Mouse (Mus musculus) heart, embryonic 16.5 days (tissue): ENCODE data around the gene Lrrc7. TPM values are rescaled to one million over a fixed set of nuclear protein-coding genes. Genes with fewer than 3 reads are reported as not detected.

Experiments used
- ATAC-seq: fragments of 200-750 bp; cut with Nextera tagmentation; replicated peaks from 2 replicates; pipeline ENCODE4 v1.8.0; 2017; ENCODE audit warnings: moderate number of reproducible peaks; ENCODE audit not compliant: insufficient read depth, low FRiP score; ENCODE audit errors: extremely low read depth
- H3K27ac ChIP-seq: fragments of 300-500 bp; sonication (generic); 2 replicates; pipeline ENCODE4 v1.5.1; 2014; ENCODE audit warnings: mild to moderate bottlenecking, low read length, control low read depth, moderate library complexity
- H3K27me3 ChIP-seq: fragments of 300-500 bp; sonication (generic); 2 replicates; pipeline ENCODE4 v1.6.1; 2014; ENCODE audit warnings: low read length, mixed read lengths; ENCODE audit not compliant: control insufficient read depth, insufficient read depth
- H3K36me3 ChIP-seq: fragments of 300-500 bp; sonication (generic); 2 replicates; pipeline ENCODE4 v1.6.1; 2014; ENCODE audit not compliant: control insufficient read depth, insufficient read depth
- H3K4me1 ChIP-seq: fragments of 300-500 bp; sonication (generic); 2 replicates; pipeline ENCODE4 v1.6.1; 2014; ENCODE audit warnings: low read length, mixed read lengths; ENCODE audit not compliant: control insufficient read depth, insufficient read depth
- H3K4me2 ChIP-seq: fragments of 300-500 bp; sonication (generic); 2 replicates; pipeline ENCODE4 v1.6.1; 2014; ENCODE audit warnings: low read depth, mild to moderate bottlenecking, control low read depth, low read length
- H3K4me3 ChIP-seq: fragments of 300-500 bp; sonication (generic); 2 replicates; pipeline ENCODE4 v1.5.1; 2014; ENCODE audit warnings: mild to moderate bottlenecking, control low read depth, low read length
- H3K9ac ChIP-seq: fragments of 300-500 bp; sonication (generic); 2 replicates; pipeline ENCODE4 v1.6.1; 2014; ENCODE audit warnings: low read length, control low read depth
- H3K9me3 ChIP-seq: fragments of 300-500 bp; sonication (generic); replicated peaks from 2 replicates; pipeline ENCODE4 v1.6.1; 2016; ENCODE audit warnings: low read length; ENCODE audit not compliant: control insufficient read depth
- WGBS: fragments of 180-500 bp; shearing (Covaris S2); extraction: QIAGEN DNeasy Blood & Tissue Kit; methylation state at CpG from one replicate; pipeline ENCODE4 v1.1.7; 2014; 5-methylcytosine and 5-hydroxymethylcytosine counted together
- polyA plus RNA-seq: library from polyadenylated mRNA; unstranded; fragments of >200 nt; fragmentation: Nextera tagmentation; extraction: Ambion mirVana; gene quantifications from 2 replicates; pipeline ENCODE4 v1.2.1, GENCODE M21; 2015

The Lrrc7 gene
- polyA plus RNA-seq, 1 experiment from 2014 or later, result 0.11 TPM

DNA sequence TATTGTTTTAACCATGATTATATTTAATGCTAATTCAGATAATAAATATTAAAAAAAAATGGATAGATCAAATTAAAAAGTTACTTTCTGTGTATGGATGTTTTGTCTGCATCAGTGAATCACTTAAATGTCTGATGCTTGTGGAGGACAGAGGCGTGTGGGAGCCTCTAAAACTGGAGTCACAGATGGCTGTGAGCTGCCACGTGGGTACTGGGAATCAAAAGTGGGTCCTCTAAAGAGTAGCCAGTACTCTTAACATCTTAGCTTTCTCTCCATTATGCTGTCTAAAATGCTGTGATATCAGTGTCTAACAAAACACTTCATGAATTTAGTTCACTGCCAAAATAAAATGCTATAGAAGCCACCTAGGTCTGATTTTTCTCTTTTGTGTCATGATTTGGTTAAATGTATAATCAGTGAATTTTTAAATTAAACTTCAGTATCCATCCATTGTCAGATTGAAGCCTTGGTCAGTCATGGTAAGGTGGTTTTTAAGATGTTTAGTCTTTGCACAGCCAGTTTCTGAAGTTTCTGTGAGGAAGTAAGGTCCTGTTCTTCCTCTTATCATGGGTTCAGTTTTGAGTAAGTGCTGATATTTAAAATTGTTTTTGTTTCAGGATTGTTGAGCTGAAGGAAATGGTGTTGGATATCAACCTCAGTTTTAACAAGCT lies 501.3 kb downstream of the Lrrc7 start:
- ATAC-seq, result no peak
- Histone ChIP-seq H3K9ac (no peak overlapping the region), H3K27ac (no peak overlapping the region), H3K9me3 (no peaks in the 10 kb centered on the region), H3K4me2 (no peak overlapping the region), H3K4me3 (no peak overlapping the region), H3K36me3 (peaks cover 31% of the 10 kb centered on the region), H3K27me3 (no peaks in the 10 kb centered on the region), H3K4me1 (no peaks in the 10 kb centered on the region)
- WGBS, result 86% methylated on average over 2 of the region's 2 CpGs

DNA sequence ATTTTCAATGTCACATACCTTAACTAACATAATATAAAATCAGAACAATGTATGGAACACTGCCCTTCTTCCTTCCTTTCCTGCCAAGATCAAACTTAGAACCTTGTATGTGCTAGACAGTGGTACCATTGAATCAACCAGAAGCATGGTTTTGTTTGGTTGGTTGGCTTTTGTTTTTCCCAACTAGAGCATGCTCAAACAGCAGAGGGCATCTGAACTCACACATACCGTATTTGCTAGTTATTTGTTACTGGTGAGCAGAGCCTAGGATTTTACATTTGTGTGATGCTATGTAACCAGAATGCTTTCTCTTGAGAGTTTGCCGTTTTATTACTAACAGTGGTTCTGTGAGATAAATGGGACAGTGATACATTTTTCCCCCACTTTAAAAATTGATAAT lies 512.5 kb downstream of the Lrrc7 start:
- Histone ChIP-seq H3K4me1 (no peaks in the 10 kb centered on the region), H3K27me3 (no peaks in the 10 kb centered on the region), H3K9me3 (no peaks in the 10 kb centered on the region), H3K4me3 (no peak overlapping the region), H3K9ac (no peak overlapping the region), H3K4me2 (no peak overlapping the region), H3K36me3 (peaks cover 6% of the 10 kb centered on the region; the same call in 1 of the 2 replicates), H3K27ac (no peak overlapping the region)
- 84% methylated on average over 2 of the region's 2 CpGs for WGBS
- no peak for ATAC-seq

DNA sequence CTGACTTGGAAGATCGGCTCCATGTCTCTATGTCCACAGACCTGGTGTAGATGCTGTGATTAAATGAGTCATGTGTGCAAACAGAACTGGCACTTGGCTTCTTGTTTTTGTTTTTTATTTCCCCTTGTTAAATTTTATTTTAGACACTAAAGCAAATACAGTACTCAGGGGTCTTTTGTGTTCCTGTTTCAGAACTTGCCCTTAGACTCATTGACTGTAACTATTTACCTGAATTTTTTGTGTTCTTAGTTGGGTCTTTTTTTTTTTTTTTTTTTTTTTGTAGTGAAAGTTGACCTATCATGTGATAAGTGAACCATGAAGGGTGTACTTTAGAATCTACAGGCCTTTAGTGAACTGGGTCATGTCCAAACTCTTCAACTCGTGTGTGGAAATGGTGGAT lies 521.3 kb downstream of the Lrrc7 start:
- ATAC-seq, result no peak
- H3K4me3 ChIP-seq, result no peak overlapping the region
- 83% methylated on average over 2 of the region's 2 CpGs for WGBS

DNA sequence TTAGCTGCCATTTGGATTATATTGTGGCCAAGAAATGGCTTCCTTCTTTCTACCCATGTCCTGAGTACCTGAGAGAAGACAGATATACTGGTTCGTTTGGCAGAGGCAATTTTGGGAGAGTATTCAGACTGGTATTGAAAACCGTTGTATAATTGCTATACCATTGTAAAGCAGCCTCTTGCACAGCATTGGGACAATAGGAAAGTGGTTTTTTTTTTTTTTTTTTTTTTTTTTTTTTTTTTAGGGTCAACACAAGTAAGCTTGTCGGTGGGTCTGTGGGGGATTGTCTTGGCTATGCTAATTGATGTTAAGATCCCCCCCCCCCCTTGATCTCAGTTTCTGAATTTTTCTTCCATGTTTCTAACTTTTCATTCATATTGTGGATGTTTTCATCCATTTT lies 523.9 kb downstream of the Lrrc7 start:
- H3K9ac ChIP-seq, result no peak overlapping the region
- H3K27me3 ChIP-seq, result no peaks in the 10 kb centered on the region
- ATAC-seq, result no peak
- no peak overlapping the region for H3K27ac ChIP-seq
- H3K4me2 ChIP-seq, result no peak overlapping the region
- WGBS, result 87% methylated on average over 3 of the region's 3 CpGs
- H3K36me3 ChIP-seq, result no peaks in the 10 kb centered on the region
- H3K4me1 ChIP-seq, result peaks cover 15% of the 10 kb centered on the region
- H3K9me3 ChIP-seq, result no peaks in the 10 kb centered on the region
- H3K4me3 ChIP-seq, result no peak overlapping the region

More for the DNA sequence above, 521.3 kb downstream of the Lrrc7 start:
- Histone ChIP-seq H3K36me3 (no peaks in the 10 kb centered on the region), H3K4me1 (peaks cover 3% of the 10 kb centered on the region), H3K27me3 (no peaks in the 10 kb centered on the region), H3K27ac (no peak overlapping the region), H3K4me2 (no peak overlapping the region), H3K9me3 (no peaks in the 10 kb centered on the region), H3K9ac (no peak overlapping the region)

DNA sequence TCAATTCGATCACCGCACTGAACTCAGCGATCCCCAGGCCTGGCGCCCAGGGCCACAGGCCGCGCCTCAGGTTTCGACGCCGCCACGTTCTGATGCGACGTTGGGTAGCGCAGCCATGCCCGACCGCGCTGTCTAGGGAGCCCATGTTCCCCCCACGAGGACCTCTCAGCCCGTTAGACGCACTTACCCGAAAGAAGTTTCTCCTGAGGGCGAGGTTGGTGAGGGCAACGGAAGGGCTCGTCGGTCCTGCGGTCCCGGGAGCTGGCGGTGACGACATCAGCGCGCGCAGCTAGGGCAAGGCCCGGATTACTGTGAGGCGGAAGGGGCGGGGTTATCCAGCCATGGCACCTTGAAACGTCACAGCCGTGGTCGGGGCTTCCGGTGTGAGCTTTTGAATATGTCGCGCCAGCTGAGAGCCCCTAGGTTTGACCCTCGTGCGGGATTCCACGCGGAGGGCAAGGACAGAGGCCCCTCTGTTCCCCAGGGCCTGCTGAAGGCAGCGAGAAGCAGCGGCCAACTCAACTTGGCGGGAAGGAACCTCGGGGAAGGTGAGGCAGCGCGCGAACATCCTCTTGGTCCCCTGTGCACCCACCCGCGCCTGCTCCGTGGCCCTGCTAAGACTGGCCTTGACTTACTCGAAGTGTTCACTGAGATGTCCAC lies 525.6 kb downstream of the Lrrc7 start, which contains the start of the genes Srsf11 and Lrrc40:
Srsf11 (minus strand) TSS at position 311 of the 660 bp plus-strand sequence.
Lrrc40 (plus strand) TSS at position 334 of the 660 bp plus-strand sequence.
- Histone ChIP-seq H3K4me1 (peaks cover 22% of the 10 kb centered on the region), H3K4me3 (peak within 1 kb of the TSS; percentile 92), H3K9me3 (no peaks in the 10 kb centered on the region), H3K4me2 (peak within 1 kb of the TSS; percentile 88), H3K36me3 (no peaks in the 10 kb centered on the region), H3K27me3 (no peaks in the 10 kb centered on the region), H3K9ac (peak within 1 kb of the TSS; percentile 97), H3K27ac (peak within 1 kb of the TSS; percentile 92)
- peak; percentile 93 for ATAC-seq
- WGBS, result under 1% methylated on average over 55 of the region's 55 CpGs

DNA sequence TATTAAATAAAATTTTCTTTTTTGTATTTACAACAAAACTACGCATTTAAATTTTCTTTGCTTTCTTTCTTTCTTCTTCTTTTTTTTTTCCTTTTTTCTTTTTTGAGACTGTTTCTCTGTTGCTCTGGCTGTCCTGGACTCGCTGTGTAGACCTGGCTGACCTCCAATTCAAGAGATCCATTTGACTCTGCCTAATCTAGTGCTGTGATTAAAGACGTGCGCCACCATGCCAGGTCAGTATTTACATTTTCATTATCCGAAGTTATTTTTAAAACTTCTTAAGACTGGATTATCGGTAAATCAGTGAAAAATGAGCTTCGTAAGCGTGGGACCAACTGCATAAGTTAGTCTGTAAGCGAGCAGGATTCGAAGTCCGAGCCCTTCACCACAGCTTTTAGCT lies 526.2 kb downstream of the Lrrc7 start:
- H3K36me3 ChIP-seq, result no peaks in the 10 kb centered on the region
- H3K4me3 ChIP-seq, result peak overlapping the region; percentile 92
- peak overlapping the region; percentile 88 for H3K4me2 ChIP-seq
- peaks cover 22% of the 10 kb centered on the region for H3K4me1 ChIP-seq
- 2% methylated on average over 11 of the region's 11 CpGs for WGBS
- no peaks in the 10 kb centered on the region for H3K27me3 ChIP-seq
- peak overlapping the region; percentile 92 for H3K27ac ChIP-seq
- no peaks in the 10 kb centered on the region for H3K9me3 ChIP-seq
- peak overlapping the region; percentile 97 for H3K9ac ChIP-seq
- no peak for ATAC-seq
